Mouse (Mus musculus) naive thymus-derived CD4-positive, alpha-beta T cell, adult 5 months (primary cell): ENCODE measurements around the gene Cfdp1. TPM values are rescaled to one million over a fixed set of nuclear protein-coding genes. Genes with fewer than 3 reads are reported as not detected.

Experiments used
- polyA plus RNA-seq: library from polyadenylated mRNA; unstranded; fragments of 100-300 nt; shearing (Covaris generic); gene quantifications from one replicate; pipeline ENCODE4 v1.2.1, GENCODE M21; 2017

Gene Cfdp1
- 70.0 TPM for polyA plus RNA-seq

GRCm38 (mm10) chr8:111853861-111854501 lies at the start of gene Cfdp1:
Gene Cfdp1, minus strand, starts transcription at chr8:111854291.

GRCm38 (mm10) chr8:111876355-111876948 lies 22.4 kb upstream of the Cfdp1 start, which contains the start of gene Tmem170:
Gene Tmem170, minus strand, starts transcription at chr8:111876750.

GRCm38 (mm10) chr8:111743792-111744696 lies 110.0 kb downstream of the Cfdp1 start, which contains the start of gene Bcar1:
Gene Bcar1, minus strand, starts transcription at chr8:111743809.

Other genes starting within 250 kb of the Cfdp1 start
- 1.9 TPM for gene Ldhd, start 223.9 kb downstream of the Cfdp1 start, polyA plus RNA-seq
- gene Zfp1, start 210.9 kb downstream of the Cfdp1 start, polyA plus RNA-seq = 24.0 TPM
- gene Ctrb1, start 163.3 kb downstream of the Cfdp1 start, polyA plus RNA-seq = not detected
- 0.30 TPM for gene Bcar1, start 110.5 kb downstream of the Cfdp1 start, polyA plus RNA-seq
- 1.8 TPM for gene Tmem170, start 22.5 kb upstream of the Cfdp1 start, polyA plus RNA-seq
- gene Chst5, start 56.2 kb upstream of the Cfdp1 start, polyA plus RNA-seq = not detected
- 0.36 TPM for gene Tmem231, start 79.6 kb upstream of the Cfdp1 start, polyA plus RNA-seq
- 281 TPM for gene Gabarapl2, start 86.4 kb upstream of the Cfdp1 start, polyA plus RNA-seq
- gene Adat1, start 138.0 kb upstream of the Cfdp1 start, polyA plus RNA-seq = 4.4 TPM
- 73.2 TPM for gene Kars, start 157.0 kb upstream of the Cfdp1 start, polyA plus RNA-seq
- 27.0 TPM for gene Terf2ip, start 157.1 kb upstream of the Cfdp1 start, polyA plus RNA-seq
- 1.6 TPM for gene Gm6793, start 160.7 kb upstream of the Cfdp1 start, polyA plus RNA-seq